Mouse (Mus musculus): ENCODE results near the gene Zkscan6. TPM values are rescaled to one million over a fixed set of nuclear protein-coding genes. Genes with fewer than 3 reads are reported as not detected.

Zkscan6 gene
- polyA plus RNA-seq, 1 experiment from 2014 or later, result 17.8 TPM

DNA sequence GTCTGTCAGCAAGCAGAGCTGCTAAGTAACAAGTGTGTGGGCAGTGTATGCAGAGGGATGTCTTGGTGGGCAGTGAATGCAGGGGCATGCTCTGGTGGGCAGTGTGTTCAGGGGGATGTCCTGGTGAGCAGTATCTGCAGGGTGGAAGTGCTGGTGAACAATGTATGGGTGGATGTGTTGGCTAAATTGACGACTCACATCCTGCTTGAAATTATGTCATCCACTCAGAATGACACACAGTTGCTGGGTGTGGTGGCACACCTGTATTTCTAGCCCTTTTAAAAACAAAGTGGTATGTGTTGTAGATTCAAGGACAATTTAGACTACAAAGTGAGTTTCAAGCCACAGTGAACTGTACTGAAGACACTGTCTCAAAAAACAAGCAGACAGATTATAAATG is 11.2 kb downstream of the Zkscan6 start:
- H3K36me3 ChIP-seq, result peaks cover 54% of the 10 kb centered on the region
- no peak overlapping the region for H3K4me2 ChIP-seq (replicated peaks)
- peaks cover 6% of the 10 kb centered on the region; the same call in 1 of the 2 replicates for H3K4me1 ChIP-seq
- no peak overlapping the region for H3K27ac ChIP-seq (replicated peaks)
- no peaks in the 10 kb centered on the region for H3K9me3 ChIP-seq
- H3K9ac ChIP-seq (replicated peaks), result no peak overlapping the region
- no peak for ATAC-seq (ENCODE audit: low FRiP score, low read depth)
- WGBS, result 96% methylated on average over 1 of the region's 1 CpGs
- H3K4me3 ChIP-seq, result no peak overlapping the region
- H3K27me3 ChIP-seq, result no peaks in the 10 kb centered on the region

DNA sequence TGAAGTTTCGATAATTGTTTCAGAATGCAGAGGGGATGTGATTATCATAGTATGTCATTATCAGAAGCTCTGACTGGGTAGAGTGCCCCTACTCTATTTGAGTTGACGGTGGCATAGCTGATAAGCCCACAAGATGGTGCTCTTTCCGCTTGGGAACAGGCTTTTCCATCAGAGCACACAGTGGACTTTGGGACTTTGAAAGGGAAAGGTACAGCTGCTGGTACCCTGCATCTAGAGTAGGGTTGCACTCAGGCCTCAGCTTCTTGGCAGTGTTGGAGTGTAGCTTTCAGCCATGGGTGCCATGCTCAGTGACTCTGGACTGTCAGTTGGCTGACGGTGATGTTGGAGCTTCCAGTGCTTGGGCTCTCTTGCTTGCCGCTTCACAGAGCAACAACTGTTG is 13.3 kb downstream of the Zkscan6 start:
- Histone ChIP-seq H3K27ac (replicated peaks) (no peak overlapping the region), H3K9me3 (no peaks in the 10 kb centered on the region), H3K4me1 (peaks cover 6% of the 10 kb centered on the region; the same call in 1 of the 2 replicates), H3K4me3 (no peak overlapping the region), H3K9ac (replicated peaks) (no peak overlapping the region), H3K36me3 (peaks cover 51% of the 10 kb centered on the region), H3K27me3 (no peaks in the 10 kb centered on the region), H3K4me2 (replicated peaks) (no peak overlapping the region)
- ATAC-seq (ENCODE audit: low FRiP score, low read depth), result 0 out of 2 replicates have a peak, but pooled peaks have one; percentile 2
- 72% methylated on average over 5 of the region's 5 CpGs for whole genome bisulfite sequencing

DNA sequence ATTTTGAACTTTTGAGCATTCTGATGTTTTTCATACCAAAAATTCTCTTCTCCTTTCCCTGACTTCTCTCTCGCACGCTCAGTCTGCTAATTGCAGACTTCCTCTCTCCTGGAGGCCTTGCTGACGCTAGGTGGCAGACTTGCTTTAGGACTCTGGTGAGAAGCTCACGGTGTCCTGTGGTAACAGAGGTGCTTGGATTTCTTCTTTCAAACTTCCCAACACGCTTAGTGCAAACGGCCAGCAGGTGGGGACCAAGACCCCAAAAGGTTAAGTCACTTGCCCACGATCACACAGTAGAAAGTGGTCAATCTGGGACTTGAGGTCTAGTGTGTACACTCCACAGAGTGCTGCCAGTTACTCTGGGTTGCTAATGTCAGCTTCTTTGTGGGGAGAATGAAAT is 13.9 kb downstream of the Zkscan6 start:
- Histone ChIP-seq H3K9ac (replicated peaks) (no peak overlapping the region), H3K4me1 (peaks cover 6% of the 10 kb centered on the region; the same call in 1 of the 2 replicates), H3K4me2 (replicated peaks) (no peak overlapping the region), H3K4me3 (no peak overlapping the region), H3K9me3 (no peaks in the 10 kb centered on the region), H3K27ac (replicated peaks) (no peak overlapping the region), H3K36me3 (peaks cover 48% of the 10 kb centered on the region), H3K27me3 (no peaks in the 10 kb centered on the region)
- ATAC-seq (ENCODE audit: low FRiP score, low read depth), result 0 out of 2 replicates have a peak, but pooled peaks have one; percentile 47
- WGBS, result 11% methylated on average over 7 of the region's 7 CpGs

DNA sequence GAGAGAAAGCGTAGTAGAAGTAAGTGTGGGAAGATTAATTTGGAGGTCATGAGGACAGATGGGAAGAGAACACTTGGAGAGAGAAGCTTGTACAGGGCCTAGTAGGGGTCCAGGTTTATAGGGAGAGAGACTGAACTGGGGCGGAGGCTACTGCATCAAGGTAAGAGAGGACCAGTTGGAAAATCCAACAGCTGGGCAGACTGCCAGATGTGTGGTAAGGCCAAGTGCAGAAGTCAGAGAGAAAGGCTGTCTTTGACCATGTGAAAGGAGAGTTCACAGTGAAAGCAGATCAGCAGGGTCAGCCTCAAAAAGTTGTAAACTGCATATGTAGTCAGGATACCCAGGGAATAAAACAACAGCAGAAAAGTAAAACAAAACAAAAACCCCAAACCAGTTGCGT is 17.6 kb downstream of the Zkscan6 start:
- Histone ChIP-seq H3K36me3 (peaks cover 54% of the 10 kb centered on the region), H3K4me2 (replicated peaks) (no peak overlapping the region), H3K9me3 (no peaks in the 10 kb centered on the region), H3K4me1 (no peaks in the 10 kb centered on the region), H3K27me3 (no peaks in the 10 kb centered on the region), H3K4me3 (no peak overlapping the region), H3K9ac (replicated peaks) (no peak overlapping the region), H3K27ac (replicated peaks) (no peak overlapping the region)
- WGBS, result 95% methylated on average over 3 of the region's 3 CpGs
- no peak for ATAC-seq (ENCODE audit: low FRiP score, low read depth)

DNA sequence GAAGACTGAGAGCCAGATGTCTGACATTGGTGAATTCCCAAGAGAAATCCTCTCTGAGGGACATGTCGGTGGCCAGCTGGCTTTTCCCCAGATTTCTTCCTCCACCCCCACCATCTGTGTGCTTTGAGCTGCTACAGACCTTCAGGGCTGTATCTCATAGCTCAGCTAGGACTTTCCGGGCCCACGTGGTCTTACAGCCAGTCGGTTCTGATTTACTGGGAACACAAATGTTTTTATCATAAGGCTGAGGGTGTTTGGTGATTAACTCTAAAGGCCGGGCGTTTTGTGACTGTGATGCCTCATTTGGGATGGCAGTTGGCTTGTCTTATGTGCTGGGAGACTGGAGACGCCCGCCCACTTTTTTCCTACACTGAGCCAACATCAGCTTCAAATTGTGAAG is 32.0 kb downstream of the Zkscan6 start:
- ATAC-seq (ENCODE audit: low FRiP score, low read depth), result no peak

DNA sequence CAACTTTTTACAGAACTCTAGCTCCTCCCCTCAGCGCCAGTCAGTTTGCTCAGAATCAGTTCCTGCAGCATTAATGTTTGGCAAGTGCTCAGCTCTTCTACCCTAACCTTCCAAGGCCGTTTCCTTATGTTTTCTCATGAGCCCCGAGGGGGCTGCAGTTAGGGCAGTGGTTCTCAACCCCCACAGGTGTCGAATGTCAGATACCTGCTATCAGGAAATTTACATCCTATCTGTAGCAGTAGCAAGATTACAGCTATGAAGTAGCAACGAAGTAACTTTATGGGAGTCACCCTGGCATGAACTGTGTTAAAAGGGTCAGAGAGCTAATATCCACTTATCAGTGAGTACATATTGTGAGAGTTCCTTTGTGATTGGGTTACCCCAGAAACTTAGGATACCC is 39.5 kb downstream of the Zkscan6 start:
- WGBS, result 83% methylated on average over 5 of the region's 5 CpGs
- no peak overlapping the region for H3K4me3 ChIP-seq

More for the DNA sequence above, 32.0 kb downstream of the Zkscan6 start:
- Histone ChIP-seq H3K27ac (replicated peaks) (no peak overlapping the region), H3K36me3 (no peaks in the 10 kb centered on the region), H3K4me3 (no peak overlapping the region), H3K4me1 (no peaks in the 10 kb centered on the region), H3K9me3 (no peaks in the 10 kb centered on the region), H3K9ac (replicated peaks) (no peak overlapping the region), H3K27me3 (no peaks in the 10 kb centered on the region), H3K4me2 (replicated peaks) (no peak overlapping the region)
- WGBS, result 81% methylated on average over 8 of the region's 8 CpGs

DNA sequence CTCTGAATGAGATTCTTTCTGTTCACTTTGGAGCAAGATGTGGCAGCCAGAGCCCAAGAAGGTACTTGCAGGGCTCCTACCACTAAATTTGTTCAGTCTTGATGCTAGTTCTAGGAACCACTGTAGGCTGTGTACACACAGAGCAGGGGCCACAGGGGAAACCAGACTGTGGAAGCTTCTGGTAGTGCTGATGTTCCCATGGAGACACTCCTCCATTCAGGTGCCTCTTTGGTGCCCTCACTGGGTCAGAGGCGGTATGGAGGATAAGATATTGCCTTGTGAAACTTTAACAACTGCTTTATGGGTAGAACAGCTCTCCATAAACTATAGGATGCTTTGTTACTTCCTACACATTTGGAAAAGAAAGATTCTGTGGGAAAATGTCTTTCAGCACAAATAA is 45.1 kb downstream of the Zkscan6 start:
- Histone ChIP-seq H3K4me2 (replicated peaks) (no peak overlapping the region), H3K4me1 (no peaks in the 10 kb centered on the region), H3K27ac (replicated peaks) (no peak overlapping the region), H3K36me3 (no peaks in the 10 kb centered on the region), H3K9me3 (no peaks in the 10 kb centered on the region), H3K4me3 (no peak overlapping the region), H3K9ac (replicated peaks) (no peak overlapping the region), H3K27me3 (no peaks in the 10 kb centered on the region)
- 9% methylated on average over 1 of the region's 1 CpGs for whole genome bisulfite sequencing
- no peak for ATAC-seq (ENCODE audit: low FRiP score, low read depth)

More for the DNA sequence above, 39.5 kb downstream of the Zkscan6 start:
- Histone ChIP-seq H3K4me1 (no peaks in the 10 kb centered on the region), H3K9ac (replicated peaks) (no peak overlapping the region), H3K9me3 (no peaks in the 10 kb centered on the region), H3K4me2 (replicated peaks) (no peak overlapping the region), H3K36me3 (no peaks in the 10 kb centered on the region), H3K27ac (replicated peaks) (no peak overlapping the region), H3K27me3 (no peaks in the 10 kb centered on the region)
- no peak for ATAC-seq (ENCODE audit: low FRiP score, low read depth)

DNA sequence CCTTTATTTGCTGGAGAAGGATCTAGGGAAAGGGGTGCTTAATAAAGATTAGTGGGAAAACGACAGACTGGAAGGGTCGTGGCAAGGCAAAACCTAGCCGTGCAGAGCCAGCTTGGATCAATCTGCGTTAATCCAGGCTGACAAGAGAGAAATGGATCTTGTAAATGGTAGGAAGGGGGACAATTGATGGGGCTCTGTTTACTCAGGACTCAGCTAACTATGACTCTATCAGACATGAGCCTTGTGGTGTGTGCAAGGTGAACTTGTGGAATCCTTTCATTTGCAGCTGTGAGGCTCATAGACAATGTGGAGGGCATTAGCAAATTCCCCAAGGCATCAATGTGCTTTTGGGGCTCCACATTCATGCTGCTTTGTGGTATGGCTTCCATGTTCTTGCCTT is 54.5 kb downstream of the Zkscan6 start:
- Histone ChIP-seq H3K27me3 (no peaks in the 10 kb centered on the region), H3K4me2 (replicated peaks) (no peak overlapping the region), H3K36me3 (no peaks in the 10 kb centered on the region), H3K27ac (replicated peaks) (no peak overlapping the region), H3K9me3 (no peaks in the 10 kb centered on the region), H3K4me3 (no peak overlapping the region), H3K9ac (replicated peaks) (no peak overlapping the region), H3K4me1 (peaks cover 4% of the 10 kb centered on the region; the same call in 1 of the 2 replicates)
- ATAC-seq (ENCODE audit: low FRiP score, low read depth), result no peak
- WGBS, result 20% methylated on average over 4 of the region's 4 CpGs

DNA sequence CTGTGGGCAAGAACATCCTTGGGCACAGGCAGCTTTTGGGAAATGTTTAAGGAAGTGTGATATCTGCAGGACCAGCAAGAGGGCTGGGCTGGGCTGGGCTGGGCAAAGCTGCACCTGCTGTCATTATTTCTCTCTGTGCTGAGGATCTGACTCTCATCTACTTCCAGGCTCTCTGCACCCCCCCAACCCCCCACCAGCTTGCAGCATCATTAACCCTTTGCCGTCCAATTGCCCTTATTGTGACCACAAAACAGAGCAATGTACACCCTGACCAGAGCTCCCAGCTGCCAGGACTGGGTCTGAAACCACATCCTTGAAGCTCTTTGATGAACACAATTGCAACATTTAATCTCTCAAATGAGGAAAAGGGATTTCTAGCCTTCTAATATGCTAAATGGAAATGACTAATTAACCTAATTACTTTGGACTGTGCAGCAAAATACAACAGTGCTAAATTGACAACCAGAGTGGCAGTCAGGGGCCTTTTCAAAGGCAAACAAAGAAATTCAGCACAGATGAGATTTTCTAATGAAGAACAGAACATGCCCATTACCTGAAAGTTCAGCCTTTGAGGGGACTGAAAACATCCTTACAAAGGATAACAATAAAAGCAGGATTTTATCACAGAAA is 70.3 kb downstream of the Zkscan6 start:
- Histone ChIP-seq H3K36me3 (no peaks in the 10 kb centered on the region), H3K4me2 (replicated peaks) (no peak overlapping the region), H3K27me3 (no peaks in the 10 kb centered on the region), H3K4me3 (no peak overlapping the region), H3K4me1 (peaks cover 8% of the 10 kb centered on the region; the same call in 1 of the 2 replicates), H3K9ac (replicated peaks) (no peak overlapping the region), H3K9me3 (no peaks in the 10 kb centered on the region), H3K27ac (replicated peaks) (no peak overlapping the region)
- no peak for ATAC-seq (ENCODE audit: low FRiP score, low read depth)
- WGBS, result 47% methylated on average over 1 of the region's 1 CpGs

Other genes with a start within 250 kb of the Zkscan6 start
- 64.5 and 69.8 TPM in 2 replicates for gene Map2k4, start 18.9 kb upstream of the Zkscan6 start, polyA plus RNA-seq (2016; fragmentation: Nextera tagmentation; extraction: Ambion mirVana)